Mouse (Mus musculus) testis, adult 2 months (tissue): ENCODE data around the gene Atp1a2.

ENCODE experiments used
- CTCF ChIP-seq: fragments of 200-500 bp; IDR thresholded peaks from 2 replicates; pipeline ENCODE4 v1.5.1; 2012; ENCODE audit warnings: low read depth, mild to moderate bottlenecking, inconsistent platforms, low read length, moderate library complexity; ENCODE audit not compliant: control insufficient read depth, insufficient read depth, insufficient replicate concordance
- POLR2A ChIP-seq: fragments of 200-500 bp; IDR thresholded peaks from 2 replicates; pipeline ENCODE4 v1.6.1; 2012; ENCODE audit warnings: low read depth, mild to moderate bottlenecking, inconsistent platforms, low read length, moderate library complexity; ENCODE audit not compliant: control insufficient read depth

GRCm38 (mm10) chr1:172243547-172244205, 54.2 kb downstream of the Atp1a2 start:
- TF ChIP-seq CTCF: no peak
- TF ChIP-seq POLR2A: no peak
